Mouse (Mus musculus): Measurements from ENCODE around the gene Veph1.

The Veph1 gene

GRCm38 (mm10) chr3:66024220-66024792 lies 272.3 kb downstream of the Veph1 start:
- DNase-seq (ENCODE audit: low spot score in 2 of 2), result no peak

- DNase-seq (ENCODE audit: low spot score in 2 of 2), result no peak
These were observed 277.5 kb downstream of the Veph1 start for GRCm38 (mm10) chr3:66019171-66019570.

GRCm38 (mm10) chr3:66007632-66008401 lies 288.8 kb downstream of the Veph1 start:
- no peak for DNase-seq (ENCODE audit: low spot score in 2 of 2)

- DNase-seq (ENCODE audit: low spot score in 2 of 2), result no peak
These were observed 291.6 kb downstream of the Veph1 start for GRCm38 (mm10) chr3:66004989-66005388.

- DNase-seq (ENCODE audit: low spot score in 2 of 2), result no peak
These were observed 292.3 kb downstream of the Veph1 start for GRCm38 (mm10) chr3:66004220-66004951.

Measured in frontal cortex, postnatal 14 days (tissue).